Mouse (Mus musculus) spleen, adult 18-20 months (tissue): ENCODE measurements around the gene Pnmt.
A peak's percentile ranks its signal among the peaks of the same experiment; 100 is the strongest.
"Not testable (repeated sequence)": the region's sequence is repeated elsewhere in the genome, so short reads cannot be mapped to it uniquely, and the experiment has no call there.

ENCODE experiments used
- DNase-seq, 2 experiments: peaks; one replicate each; pipeline ENCODE4 v3.0.0; 2022; ENCODE audit warnings: mixed read lengths in 2 of 2

Pnmt gene

DNA sequence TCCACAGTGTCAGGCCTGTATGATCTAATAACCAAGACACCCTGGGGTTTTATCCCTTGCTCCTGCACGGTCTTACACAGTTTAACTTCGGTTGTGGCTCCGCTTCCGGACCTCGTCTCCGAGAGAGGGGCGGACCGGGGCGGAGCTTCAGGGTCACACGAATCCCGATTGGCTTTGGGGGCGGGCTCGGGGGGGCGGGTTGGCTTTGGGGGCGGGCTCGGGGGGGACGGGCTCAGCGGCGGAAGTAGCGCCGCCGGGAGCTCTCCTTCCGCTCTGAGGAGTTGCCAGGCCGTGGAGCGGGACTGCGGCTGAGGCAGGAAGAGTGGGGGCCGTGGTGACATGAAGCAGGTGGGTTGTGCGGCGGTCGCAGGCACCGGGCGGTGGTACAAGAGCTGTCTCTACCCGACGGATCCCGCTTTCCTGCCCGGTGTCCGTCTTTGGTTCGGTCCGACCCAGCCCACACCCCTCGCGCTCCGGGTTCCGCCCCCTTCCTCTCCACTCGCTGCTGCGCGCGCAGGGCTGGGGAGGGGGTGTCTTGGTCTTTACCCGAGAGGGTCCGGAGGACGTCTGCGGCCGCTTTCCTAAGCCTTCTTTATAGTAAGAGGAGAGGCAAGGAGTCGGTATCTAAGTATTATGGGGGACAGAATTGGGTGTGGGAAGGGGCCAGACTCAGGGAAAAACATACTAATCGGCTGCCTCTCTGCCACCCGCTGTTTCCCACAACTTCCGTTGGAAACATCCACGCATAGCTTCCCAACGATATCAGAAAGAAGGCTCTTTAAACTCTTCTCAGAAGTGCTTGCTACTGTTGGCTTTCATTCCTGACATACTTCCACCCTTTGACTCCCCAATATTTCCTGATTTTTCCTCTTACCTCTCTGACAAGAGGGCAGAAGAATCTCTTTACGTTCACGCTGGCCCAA is 27.8 kb upstream of the Pnmt start, which contains the start of gene Stard3:
Gene Stard3, plus strand, starts transcription at position 208 of the 923 bp plus-strand sequence.
- peak; percentile 81 to 91 for DNase-seq

DNA sequence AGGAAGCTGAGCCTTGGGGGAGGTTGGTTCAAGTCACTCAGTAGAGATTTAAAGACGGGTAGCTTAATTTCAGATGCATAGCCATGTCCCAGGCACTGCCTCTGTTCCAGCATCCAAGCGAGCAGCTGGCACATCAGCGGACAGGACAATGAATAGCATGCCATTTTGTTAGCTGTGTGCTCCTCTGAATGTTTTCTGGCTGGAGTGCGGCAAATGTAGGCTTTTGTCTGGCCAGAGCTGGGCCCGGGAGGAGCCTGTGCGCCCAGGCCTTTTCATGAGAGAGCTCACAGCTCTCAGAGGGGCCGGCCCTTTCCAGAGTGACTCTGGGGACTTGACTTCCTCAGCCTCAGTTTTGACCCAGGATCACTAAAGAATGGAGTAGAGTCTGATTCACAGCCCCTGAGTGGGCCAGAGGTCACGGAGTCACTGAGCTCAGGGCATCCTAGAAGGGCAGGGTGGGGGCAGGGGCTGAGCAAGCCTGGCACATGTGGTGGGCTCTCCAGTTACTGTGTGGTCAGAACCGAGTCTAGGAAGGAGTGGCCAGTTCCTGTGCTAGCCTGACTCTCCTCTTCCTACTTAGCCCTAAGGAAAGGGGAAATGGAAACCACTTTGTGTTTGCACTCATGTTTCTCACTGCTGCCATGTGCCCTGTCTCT is 25.3 kb upstream of the Pnmt start:
- DNase-seq, result no peak

DNA sequence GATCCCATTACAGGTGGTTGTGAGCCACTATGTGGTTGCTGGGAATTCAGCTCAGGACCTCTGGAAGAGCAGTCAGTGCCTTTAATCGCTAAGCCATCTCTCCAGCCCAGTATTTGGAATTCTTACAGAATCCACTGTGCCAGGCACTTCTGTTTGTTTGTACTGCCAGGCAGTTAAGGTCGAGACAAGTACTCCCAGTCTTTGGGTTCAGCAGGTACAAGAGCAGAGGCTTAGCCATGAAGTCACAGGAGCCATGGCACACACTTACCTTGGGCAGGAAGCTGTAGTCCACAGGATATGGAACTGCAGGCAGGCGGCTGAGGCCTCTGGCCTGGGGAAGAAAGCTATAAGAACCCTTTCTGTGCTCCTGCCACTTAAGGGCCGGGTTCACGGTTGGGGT is 22.4 kb upstream of the Pnmt start:
- DNase-seq, result no peak

DNA sequence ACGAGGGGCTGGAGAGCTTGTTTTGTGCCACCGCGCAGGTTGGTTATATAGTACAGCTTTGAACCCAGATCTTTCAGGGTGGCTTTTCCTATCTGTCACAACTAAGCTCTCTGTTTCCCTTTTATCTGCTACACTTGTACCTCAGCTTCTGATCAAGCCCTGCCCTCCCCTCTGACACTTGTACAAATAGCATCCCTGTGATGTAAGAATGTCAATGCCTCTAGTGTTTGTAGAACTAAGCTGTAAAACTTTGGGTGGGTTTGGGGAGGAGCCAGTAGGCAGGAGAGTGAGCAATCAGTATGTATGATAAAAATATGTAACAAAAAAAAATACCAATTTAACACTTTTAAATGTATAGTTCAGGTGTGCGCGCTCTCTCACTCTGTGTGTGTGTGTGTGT is 21.8 kb upstream of the Pnmt start:
- no peak for DNase-seq

DNA sequence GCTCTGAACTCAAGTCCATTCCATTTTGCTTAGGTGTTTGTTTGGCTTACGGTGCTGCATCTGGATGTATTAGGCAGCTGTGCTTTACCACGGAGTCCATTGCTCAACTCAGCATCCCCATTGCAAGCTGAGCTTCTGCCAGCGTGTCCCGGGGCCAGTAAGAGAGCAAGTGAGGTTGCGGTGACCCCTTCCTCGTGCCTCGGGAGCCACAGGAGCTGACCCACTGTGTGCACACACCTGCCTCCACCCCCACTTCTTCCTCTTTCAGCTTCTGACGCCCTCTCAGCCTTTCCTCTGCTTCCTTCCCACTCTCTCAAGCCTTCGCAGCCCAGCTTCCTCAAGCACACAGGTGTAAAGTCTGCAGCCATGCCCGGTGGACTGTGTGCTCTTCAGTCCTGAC is 20.0 kb upstream of the Pnmt start:
- no peak for DNase-seq

DNA sequence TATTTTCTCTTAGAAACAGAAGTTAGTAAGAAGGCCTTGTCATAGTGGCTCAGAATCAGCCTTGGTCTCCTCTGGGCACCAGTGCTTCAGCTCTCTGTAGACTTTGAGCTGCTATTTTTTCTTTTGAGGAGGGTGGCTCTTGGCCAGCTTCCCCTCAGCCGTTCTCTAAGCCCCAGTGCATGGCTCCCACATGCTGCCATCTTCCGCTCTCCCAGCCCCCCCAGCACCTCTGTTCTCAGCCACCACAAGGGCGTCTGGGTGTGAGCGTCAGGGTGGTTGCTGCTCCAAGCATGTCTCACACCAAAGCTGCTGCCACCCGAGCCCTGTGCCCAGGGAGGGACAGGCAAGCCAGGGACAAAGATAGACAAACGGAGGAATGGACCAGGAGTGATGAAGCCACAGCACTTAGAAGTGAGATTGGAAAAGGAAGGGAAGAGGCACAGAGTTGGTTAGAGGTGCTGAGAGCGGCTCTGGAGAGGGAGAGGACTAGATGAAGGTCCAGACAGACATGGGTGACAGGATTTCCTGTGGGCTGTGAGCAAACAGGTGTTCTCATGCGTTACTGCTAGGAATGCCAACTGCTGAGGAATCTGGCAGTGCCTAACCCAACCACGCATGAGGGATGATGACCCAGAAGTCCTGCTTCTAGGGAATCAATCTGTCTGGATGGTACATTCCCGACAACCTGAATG is 18.9 kb upstream of the Pnmt start:
- DNase-seq, result no peak

DNA sequence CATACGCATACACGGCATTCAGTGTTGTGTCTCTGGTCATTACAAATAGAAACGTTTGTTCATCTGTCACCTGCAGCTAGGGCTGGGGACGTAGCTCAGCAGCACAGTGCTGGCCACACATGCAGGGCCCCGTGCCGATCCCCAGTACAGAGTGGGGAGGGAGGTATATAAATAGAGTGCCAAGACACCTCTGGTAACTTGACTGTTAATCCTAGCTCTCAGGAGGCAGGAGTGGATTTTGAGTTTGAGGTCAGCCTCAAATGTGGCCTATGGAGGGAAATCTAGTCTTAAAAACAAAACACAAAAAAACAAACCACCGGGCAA is 18.4 kb upstream of the Pnmt start:
- no peak for DNase-seq

DNA sequence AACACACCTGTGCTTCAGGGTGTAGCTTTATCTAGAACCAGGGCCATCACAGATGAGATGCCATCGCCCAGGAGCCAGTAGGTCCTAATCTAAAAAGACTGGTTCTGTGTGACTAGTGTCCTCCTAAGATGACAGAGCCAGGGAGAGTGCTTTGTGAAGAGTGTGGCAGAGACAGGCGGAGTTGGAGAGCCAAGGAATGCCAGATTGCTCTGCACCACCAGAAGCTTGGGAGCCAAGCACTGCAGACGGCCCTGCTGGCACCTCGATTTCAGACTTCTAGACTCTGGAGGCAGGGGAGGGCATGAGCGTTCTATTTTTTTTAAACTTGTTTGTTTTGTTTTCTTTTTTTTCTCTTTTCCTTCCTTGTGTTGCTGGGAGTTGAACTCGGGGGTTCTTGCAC is 16.9 kb upstream of the Pnmt start:
- no peak for DNase-seq

DNA sequence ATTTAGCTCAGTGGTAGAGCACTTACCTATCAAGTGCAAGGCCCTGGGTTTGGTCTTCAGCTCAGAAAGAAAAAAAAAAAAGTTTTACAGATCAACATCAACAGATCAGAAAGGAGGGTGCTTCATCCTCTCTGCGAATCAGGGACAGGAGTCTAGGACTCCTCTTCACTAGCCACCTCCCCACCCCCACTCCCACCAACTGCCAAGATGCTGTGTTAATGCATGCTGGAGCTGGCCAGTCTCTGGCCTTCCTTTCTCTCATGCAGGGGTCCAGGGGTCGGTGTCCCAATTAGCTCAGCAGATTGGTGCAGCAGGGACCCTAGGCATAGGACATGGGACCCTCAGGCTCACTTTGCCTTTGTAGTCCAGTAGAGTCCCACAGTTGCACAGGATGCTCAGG is 15.7 kb upstream of the Pnmt start:
- no peak for DNase-seq

DNA sequence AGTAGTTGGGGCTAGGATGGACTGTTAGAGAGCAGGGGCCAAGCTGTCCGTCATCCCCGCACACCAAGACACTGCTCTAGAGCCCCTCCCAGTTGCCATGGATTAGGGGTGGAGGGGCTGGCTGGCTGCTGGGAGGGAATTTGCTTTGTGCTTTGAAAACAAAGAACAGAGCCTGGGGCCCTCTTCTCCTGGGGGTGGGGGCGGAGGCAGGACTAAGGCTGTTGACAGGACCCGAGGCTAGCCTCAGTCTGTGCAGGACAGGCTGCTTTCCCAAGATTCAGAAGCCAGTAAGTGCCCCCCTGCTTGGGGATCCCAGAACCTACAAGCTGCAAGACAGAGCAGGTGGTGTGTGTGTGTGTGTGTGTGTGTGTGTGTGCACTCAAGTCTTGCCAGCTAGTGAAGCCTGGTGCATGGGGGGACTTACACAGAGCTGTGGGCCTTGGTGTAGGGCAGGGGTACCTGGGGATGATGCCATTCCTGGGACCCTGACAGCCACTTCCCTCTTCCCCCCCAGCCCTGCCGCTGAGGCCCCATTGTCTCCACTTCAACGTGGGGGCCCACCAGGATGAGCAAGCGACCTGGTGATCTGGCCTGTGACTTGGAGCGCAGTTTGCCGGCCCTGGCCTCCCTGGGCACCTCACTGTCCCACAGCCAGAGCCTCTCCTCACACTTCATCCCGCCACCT is 14.6 kb upstream of the Pnmt start:
- DNase-seq, result no peak

DNA sequence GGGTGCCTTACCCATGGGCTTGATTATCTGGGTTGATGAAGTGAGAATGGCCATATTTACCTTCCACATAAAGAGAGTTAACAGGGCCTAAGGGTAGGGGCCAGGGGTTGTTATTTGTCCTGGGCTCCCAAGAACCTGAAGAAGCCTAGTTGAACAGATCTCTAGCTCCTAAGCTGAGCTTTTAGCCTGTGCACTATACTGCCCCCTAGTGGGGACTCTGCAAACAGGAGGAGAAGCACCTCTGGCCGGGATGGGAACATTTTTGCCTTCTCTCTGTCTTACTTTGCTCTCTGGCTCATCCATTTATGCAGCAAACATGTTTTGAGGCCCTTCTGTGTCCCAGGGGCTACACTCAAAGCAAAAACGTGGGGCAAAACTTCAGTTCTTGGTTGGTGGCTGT is 13.8 kb upstream of the Pnmt start:
- peak in 1 of 2 experiments; percentile 48 for DNase-seq

DNA sequence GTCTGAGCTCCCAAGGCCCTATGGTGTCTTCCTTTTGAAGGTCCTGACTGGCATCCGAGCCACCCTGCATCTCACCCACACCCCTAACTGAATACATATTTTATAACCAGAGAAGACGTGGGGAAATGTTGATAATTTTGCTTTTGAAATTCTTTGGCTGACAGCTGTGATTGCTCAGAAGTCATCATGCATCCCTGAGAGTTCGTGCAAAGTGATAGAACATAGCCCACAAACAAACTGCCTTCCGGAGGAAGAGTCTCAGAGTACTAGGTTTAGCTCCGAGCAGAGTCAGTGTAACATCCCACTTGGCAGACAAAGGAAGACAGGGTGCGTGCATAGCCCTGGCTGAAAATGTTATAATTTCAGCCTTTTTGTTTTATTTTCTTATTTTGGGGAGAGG is 13.0 kb upstream of the Pnmt start:
- no peak for DNase-seq

DNA sequence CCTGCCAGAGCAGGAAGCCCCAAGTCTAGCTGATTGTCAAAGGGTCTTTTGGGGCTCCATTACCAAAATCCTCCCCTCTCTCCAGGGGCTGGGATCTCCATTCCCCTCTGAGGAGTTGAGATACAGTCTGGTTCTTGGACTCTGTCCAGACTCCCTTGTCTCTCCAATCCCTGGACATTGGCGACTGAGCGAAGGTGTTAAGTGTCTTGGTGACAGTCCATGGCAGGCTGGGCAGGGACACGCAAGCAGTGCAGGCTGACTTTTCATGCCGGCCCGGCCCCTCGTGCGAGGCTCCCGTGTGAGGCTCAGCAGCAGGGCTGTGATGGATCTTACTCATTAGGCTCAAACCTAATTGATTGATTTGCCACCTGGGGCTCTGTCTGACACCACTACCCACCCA is 12.0 kb upstream of the Pnmt start:
- no peak for DNase-seq

DNA sequence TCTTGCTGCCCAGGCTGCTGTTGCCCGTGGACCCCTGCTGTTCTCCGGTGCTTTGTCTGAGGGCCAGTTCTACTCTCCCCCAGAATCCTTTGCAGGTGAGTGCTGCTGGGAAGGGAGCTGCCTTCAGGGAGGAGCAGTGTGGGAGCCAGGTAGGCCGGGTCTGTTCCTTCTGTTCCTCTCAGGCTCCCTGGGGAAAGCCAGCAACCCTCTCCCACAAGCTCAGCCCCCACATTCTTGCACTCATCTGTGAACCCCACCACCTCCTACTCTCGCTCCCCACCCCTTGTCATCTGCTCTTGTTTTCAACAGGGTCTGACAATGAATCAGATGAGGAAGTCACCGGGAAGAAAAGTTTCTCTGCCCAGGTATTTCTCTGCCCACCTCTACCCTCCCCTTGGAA is 9.5 kb upstream of the Pnmt start:
- DNase-seq, result no peak

DNA sequence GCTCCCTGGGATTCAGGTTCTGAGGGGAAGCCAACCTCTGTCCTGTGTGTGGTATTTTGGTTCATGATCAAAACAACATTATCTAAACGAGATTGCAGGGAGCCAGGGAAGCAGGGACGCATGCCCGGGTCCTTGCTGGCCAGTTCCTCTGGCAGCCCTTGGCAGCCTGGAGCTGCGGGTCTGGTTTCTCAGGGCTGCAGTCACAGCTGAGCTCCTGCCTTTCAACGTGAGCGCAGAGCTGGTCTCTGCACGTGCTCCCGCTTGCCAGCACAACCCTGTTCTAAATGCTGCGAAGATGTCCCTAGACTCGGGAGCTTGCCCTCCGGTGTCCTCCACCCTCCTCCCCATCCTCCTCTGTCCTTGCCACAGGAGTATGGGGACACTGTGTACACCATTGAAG is 8.5 kb upstream of the Pnmt start:
- no peak for DNase-seq

DNA sequence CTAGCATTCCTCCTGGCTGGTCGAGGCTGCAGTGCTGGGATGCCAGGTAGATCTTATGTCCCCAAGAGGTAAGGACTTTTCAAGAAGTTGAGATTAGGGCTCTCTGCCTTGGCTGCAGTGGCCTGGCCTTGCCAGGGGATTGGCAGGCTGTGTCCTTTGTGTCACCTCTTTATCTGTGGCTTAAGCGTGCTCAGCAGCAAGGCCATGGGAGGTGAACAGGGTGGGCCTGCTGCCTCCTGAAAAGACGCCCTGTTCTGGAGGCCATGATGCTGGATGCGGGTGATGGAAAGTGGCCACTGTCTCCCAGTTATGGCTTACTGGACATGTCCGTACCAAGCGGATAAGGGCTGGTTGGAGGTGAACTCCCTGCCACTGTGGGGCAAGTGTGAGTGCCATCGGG is 6.9 kb upstream of the Pnmt start:
- no peak for DNase-seq

DNA sequence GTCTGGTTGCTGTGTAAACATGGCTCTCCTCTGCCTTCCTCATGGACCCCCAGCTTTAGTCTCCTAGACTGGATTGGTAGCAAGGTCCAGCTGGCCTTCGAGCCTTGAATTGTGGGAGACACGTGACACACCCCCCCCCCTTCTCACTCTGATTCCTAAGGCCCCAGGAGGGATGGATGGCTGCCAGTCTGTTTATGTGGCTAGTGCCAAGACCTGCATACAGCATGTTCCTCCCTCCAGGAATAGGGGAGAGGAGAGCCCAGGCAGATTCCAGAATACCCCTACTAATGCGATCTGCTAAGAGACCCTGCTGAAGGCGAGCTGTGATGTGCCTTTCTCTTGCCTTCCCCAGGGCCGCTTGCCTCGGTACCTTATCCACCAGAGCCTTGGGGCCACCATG is 6.1 kb upstream of the Pnmt start:
- no peak for DNase-seq

DNA sequence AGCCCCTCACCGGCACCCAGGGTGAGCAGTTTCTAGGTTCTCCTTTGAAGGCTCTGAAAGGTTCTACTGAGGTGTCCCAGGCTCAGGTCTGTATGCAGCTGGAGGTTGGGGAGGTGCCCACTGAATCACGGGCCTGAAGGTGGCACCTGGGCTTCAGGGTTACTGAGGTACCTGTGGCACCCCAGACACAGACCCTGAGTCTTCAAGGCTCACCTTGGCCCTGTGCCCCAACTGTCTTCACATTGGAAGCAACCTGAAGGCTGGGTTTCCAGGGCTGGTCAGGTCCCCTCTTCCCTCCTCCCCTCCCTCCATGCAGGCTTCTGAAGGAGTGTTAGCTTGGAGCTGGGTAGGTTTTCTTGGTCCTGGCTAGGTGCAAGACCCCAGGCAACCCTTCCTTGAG is 4.6 kb upstream of the Pnmt start:
- no peak for DNase-seq

DNA sequence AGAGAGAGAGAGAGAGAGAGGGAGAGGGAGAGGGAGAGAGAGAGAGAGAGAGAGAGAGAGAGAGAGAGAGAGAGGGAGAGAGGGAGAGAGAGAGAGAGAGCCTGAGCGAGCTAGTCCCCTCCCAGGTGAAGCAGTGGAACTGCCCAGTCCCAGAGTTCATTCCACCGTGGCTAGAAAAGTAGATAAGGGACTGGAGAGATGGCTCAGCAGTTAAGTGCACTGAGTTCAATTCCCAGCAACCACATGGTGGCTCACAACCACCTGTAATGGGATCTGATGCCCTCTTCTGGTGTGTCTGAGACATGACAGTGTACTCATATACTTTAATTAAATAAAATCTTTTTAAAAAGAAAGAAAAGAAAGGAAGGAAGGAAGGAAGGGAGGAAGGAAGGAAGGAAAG is 3.8 kb upstream of the Pnmt start:
- not testable (repeated sequence) for DNase-seq

DNA sequence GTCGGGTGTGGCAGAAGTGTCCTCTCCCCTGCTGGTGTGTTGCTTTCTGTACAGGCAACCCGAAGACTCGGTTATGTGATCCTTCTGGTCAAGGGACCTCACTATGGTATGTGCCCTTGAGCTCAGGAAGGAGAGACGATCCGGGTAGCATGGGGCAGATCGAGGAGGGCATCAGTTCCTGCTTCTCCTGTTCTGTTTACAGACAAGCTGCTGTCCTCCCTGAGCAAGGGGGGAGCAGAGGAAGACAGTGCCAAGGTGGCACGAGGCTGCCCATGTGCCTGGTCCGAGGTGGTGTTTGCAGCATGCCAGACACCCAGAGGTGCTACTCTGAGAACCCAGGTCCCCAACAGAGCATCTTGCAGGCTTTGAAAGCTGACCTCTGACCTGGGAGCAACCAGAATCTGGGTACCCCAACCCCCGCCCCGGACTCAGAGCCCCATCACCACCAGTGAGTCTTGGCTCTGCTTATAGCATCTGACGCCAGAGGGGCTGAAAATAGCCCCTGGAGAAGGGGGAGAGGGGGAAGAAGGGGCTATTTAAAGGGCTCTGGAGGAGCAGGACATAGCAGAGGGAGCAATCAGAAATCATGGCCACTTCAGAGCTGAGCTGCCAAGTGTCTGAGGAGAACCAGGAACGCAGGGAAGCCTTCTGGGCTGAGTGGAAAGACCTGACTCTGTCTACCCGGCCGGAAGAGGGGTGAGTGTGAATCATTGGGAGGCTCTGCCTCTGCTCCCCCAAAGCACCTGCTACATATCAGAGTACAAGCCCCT is 2.8 kb upstream of the Pnmt start, which contains the start of gene Tcap:
Gene Tcap, plus strand, starts transcription at position 551 of the 770 bp plus-strand sequence.
- DNase-seq, result no peak

DNA sequence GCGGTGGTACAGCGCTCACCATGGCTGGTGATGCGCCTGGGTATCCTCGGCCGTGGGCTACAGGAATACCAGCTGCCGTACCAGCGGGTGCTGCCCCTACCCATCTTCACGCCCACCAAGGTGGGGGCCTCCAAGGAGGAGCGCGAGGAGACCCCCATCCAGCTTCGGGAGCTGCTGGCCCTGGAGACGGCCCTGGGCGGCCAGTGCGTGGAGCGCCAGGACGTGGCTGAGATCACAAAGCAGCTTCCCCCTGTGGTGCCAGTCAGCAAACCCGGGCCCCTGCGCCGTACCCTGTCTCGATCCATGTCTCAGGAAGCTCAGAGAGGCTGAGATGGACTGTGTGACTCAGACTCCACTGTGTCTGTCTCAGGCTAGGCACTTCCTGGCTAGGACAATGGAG is 2.0 kb upstream of the Pnmt start:
- DNase-seq, result no peak
